Mouse (Mus musculus): ENCODE measurements around the gene Aldh3a1.
A peak's percentile ranks its signal among the peaks of the same experiment; 100 is the strongest.

Gene Aldh3a1

GRCm38 (mm10) chr11:61197935-61198334 is 9.4 kb upstream of the Aldh3a1 start:
- DNase-seq: no peak

- DNase-seq: no peak
Observed at GRCm38 (mm10) chr11:61199620-61200362, 7.5 kb upstream of the Aldh3a1 start.

GRCm38 (mm10) chr11:61202186-61202585 is 5.2 kb upstream of the Aldh3a1 start:
- DNase-seq: no peak

GRCm38 (mm10) chr11:61202810-61203209 is 4.5 kb upstream of the Aldh3a1 start:
- DNase-seq: no peak

- no peak for DNase-seq
Observed at GRCm38 (mm10) chr11:61205167-61205950, 2.0 kb upstream of the Aldh3a1 start.

GRCm38 (mm10) chr11:61206136-61206535 is 1.2 kb upstream of the Aldh3a1 start:
- DNase-seq: peak; percentile 57

- no peak for DNase-seq
Observed at GRCm38 (mm10) chr11:61208316-61208715, 979 bp downstream of the Aldh3a1 start.

GRCm38 (mm10) chr11:61212102-61212501 is 4.8 kb downstream of the Aldh3a1 start:
- no peak for DNase-seq

GRCm38 (mm10) chr11:61215936-61216335 is 8.6 kb downstream of the Aldh3a1 start:
- no peak for DNase-seq

- DNase-seq: no peak
Observed at GRCm38 (mm10) chr11:61220156-61220881, 13.0 kb downstream of the Aldh3a1 start.

- DNase-seq: no peak
Observed at GRCm38 (mm10) chr11:61222007-61222406, 14.7 kb downstream of the Aldh3a1 start.

- no peak for DNase-seq
Observed at GRCm38 (mm10) chr11:61222971-61223745, 15.8 kb downstream of the Aldh3a1 start.

- no peak for DNase-seq
Observed at GRCm38 (mm10) chr11:61224234-61224744, 17.0 kb downstream of the Aldh3a1 start.

- no peak for DNase-seq
Observed at GRCm38 (mm10) chr11:61224907-61225306, 17.6 kb downstream of the Aldh3a1 start.

- DNase-seq: no peak
Observed at GRCm38 (mm10) chr11:61225511-61225910, 18.2 kb downstream of the Aldh3a1 start.

- DNase-seq: no peak
Observed at GRCm38 (mm10) chr11:61225941-61226412, 18.6 kb downstream of the Aldh3a1 start.

- no peak for DNase-seq
Observed at GRCm38 (mm10) chr11:61227816-61228215, 20.5 kb downstream of the Aldh3a1 start.

GRCm38 (mm10) chr11:61228406-61228805 is 21.1 kb downstream of the Aldh3a1 start:
- DNase-seq: no peak

- DNase-seq: peak; percentile 72
Observed at GRCm38 (mm10) chr11:61231329-61231728, 24.0 kb downstream of the Aldh3a1 start.

- DNase-seq: no peak
Observed at GRCm38 (mm10) chr11:61234174-61234573, 26.8 kb downstream of the Aldh3a1 start.

GRCm38 (mm10) chr11:61236015-61236414 is 28.7 kb downstream of the Aldh3a1 start:
- no peak for DNase-seq

- DNase-seq: no peak
Observed at GRCm38 (mm10) chr11:61244406-61244805, 37.1 kb downstream of the Aldh3a1 start.

All from kidney, postnatal 14 days (tissue).